Mouse (Mus musculus) CH12.LX (cell line): ENCODE measurements at regions not wholly inside any gene's neighbourhood (a gene's known extent, or its start where the extent isn't known, plus 50 kb on each side); places are given as distances from the start of the nearest gene placed in this dataset.
A peak's percentile ranks its signal among the peaks of the same experiment; 100 is the strongest.

Experiments used
- DNase-seq: peaks from one replicate; pipeline ENCODE4 v3.0.0-alpha.2; 2013; ENCODE audit errors: extremely low read depth
- H3K27ac ChIP-seq: 2 replicates; pipeline ENCODE4 v1.5.1; 2012; ENCODE audit warnings: low read depth, mild to moderate bottlenecking, control low read depth, moderate library complexity; ENCODE audit not compliant: insufficient read depth
- H3K27me3 ChIP-seq: replicated peaks from 2 replicates; pipeline ENCODE3; 2012; ENCODE audit warnings: inconsistent platforms
- H3K36me3 ChIP-seq, 2 experiments: replicated peaks in 1 of 2; 2 replicates each; pipeline versions ENCODE3 to v1.6.1; 2012; ENCODE audit warnings: inconsistent platforms in 1 of 2, low read length in 1 of 2, mild to moderate bottlenecking in 1 of 2, mixed read lengths in 1 of 2, moderate library complexity in 1 of 2; ENCODE audit not compliant: control insufficient read depth in 1 of 2, insufficient read depth in 1 of 2
- H3K4me1 ChIP-seq, 2 experiments: 2 replicates each; pipeline ENCODE4 v1.6.1; 2012; ENCODE audit warnings: inconsistent platforms in 1 of 2, moderate library complexity in 1 of 2; ENCODE audit not compliant: insufficient read depth in 2 of 2, control insufficient read depth in 1 of 2
- H3K4me2 ChIP-seq: 2 replicates; pipeline ENCODE4 v1.6.1; 2012; ENCODE audit warnings: low read depth, mild to moderate bottlenecking, control low read depth; ENCODE audit not compliant: poor library complexity, insufficient read depth, severe bottlenecking
- H3K4me3 ChIP-seq, 3 experiments: fragments of 150-350 bp in 1 of 3; sonication (generic) in 1 of 3; replicated peaks in 1 of 3; 2 replicates each; pipeline versions ENCODE3 to v1.5.1; 2011 to 2012; ENCODE audit warnings: low read depth in 2 of 3, low read length in 2 of 3, mild to moderate bottlenecking in 2 of 3, moderate library complexity in 2 of 3, control low read depth in 1 of 3, improper control_type of control experiment in 1 of 3, inconsistent platforms in 1 of 3, mixed read lengths in 1 of 3; ENCODE audit not compliant: poor library complexity in 1 of 3
- H3K79me2 ChIP-seq: replicated peaks from 2 replicates; pipeline ENCODE4 v1.6.1; 2012; ENCODE audit warnings: mild to moderate bottlenecking, moderate library complexity; ENCODE audit not compliant: control insufficient read depth, poor library complexity, insufficient read depth, severe bottlenecking; ENCODE audit errors: extremely low read depth
- H3K9ac ChIP-seq: 2 replicates; pipeline ENCODE4 v1.6.1; 2012; ENCODE audit warnings: low read depth, mild to moderate bottlenecking, control low read depth, moderate library complexity; ENCODE audit not compliant: insufficient read depth
- H3K9me3 ChIP-seq: replicated peaks from 2 replicates; pipeline ENCODE3; 2012; ENCODE audit warnings: low read length, inconsistent platforms, mixed read lengths
- BHLHE40 ChIP-seq: IDR thresholded peaks from 2 replicates; pipeline ENCODE4 v1.6.1; 2011; ENCODE audit warnings: mild to moderate bottlenecking, low read depth, low read length, improper control_type of control experiment
- CHD1 ChIP-seq: IDR thresholded peaks from 2 replicates; pipeline ENCODE4 v1.6.1; 2012; ENCODE audit warnings: low read depth, low read length, improper control_type of control experiment, inconsistent platforms
- CHD2 ChIP-seq: IDR thresholded peaks from 2 replicates; pipeline ENCODE4 v1.6.1; 2011; ENCODE audit warnings: low read length, improper control_type of control experiment
- CTCF ChIP-seq, 2 experiments: IDR thresholded peaks in 1 of 2; conservative IDR thresholded peaks in 1 of 2; 2 replicates each; pipeline ENCODE4 v1.5.1; 2011 to 2012; ENCODE audit warnings: low read depth in 2 of 2, low read length in 2 of 2, improper control_type of control experiment in 1 of 2, inconsistent platforms in 1 of 2, mild to moderate bottlenecking in 1 of 2, moderate library complexity in 1 of 2
- E2F4 ChIP-seq: IDR thresholded peaks from 2 replicates; pipeline ENCODE4 v1.6.1; 2011; ENCODE audit warnings: low read depth, low read length, improper control_type of control experiment; ENCODE audit not compliant: insufficient replicate concordance
- ELF1 ChIP-seq: IDR thresholded peaks from 2 replicates; pipeline ENCODE4 v1.6.1; 2014; ENCODE audit warnings: low read depth, mild to moderate bottlenecking, inconsistent platforms, low read length, improper control_type of control experiment
- EP300 ChIP-seq: IDR thresholded peaks from 2 replicates; pipeline ENCODE4 v1.6.1; 2011; ENCODE audit warnings: low read length, improper control_type of control experiment
- ETS1 ChIP-seq: conservative IDR thresholded peaks from 2 replicates; pipeline ENCODE4 v1.6.1; 2012; ENCODE audit warnings: low read depth, mild to moderate bottlenecking, inconsistent platforms, low read length, improper control_type of control experiment, moderate library complexity
- GABPA ChIP-seq: IDR thresholded peaks from 2 replicates; pipeline ENCODE4 v1.6.1; 2012; ENCODE audit warnings: low read depth, low read length, improper control_type of control experiment, inconsistent platforms; ENCODE audit not compliant: insufficient replicate concordance
- HCFC1 ChIP-seq: IDR thresholded peaks from 2 replicates; pipeline ENCODE4 v1.6.1; 2012; ENCODE audit warnings: low read depth, mild to moderate bottlenecking, inconsistent platforms, low read length, improper control_type of control experiment
- IRF4 ChIP-seq: IDR thresholded peaks from 2 replicates; pipeline ENCODE4 v1.6.1; 2014; ENCODE audit warnings: low read depth, mild to moderate bottlenecking, inconsistent platforms, low read length, improper control_type of control experiment
- JUN ChIP-seq: IDR thresholded peaks from 2 replicates; pipeline ENCODE4 v1.6.1; 2011; ENCODE audit warnings: low read depth, mild to moderate bottlenecking, low read length, improper control_type of control experiment, moderate library complexity; ENCODE audit not compliant: insufficient read depth
- JUND ChIP-seq: conservative IDR thresholded peaks from 2 replicates; pipeline ENCODE4 v1.6.1; 2011; ENCODE audit warnings: low read depth, low read length, improper control_type of control experiment
- KAT2A ChIP-seq: IDR thresholded peaks from 2 replicates; pipeline ENCODE4 v1.6.1; 2012; ENCODE audit warnings: low read length, improper control_type of control experiment, inconsistent platforms; ENCODE audit not compliant: insufficient replicate concordance
- MAFK ChIP-seq: IDR thresholded peaks from 2 replicates; pipeline ENCODE4 v1.6.1; 2011; ENCODE audit warnings: low read length, improper control_type of control experiment; ENCODE audit not compliant: insufficient replicate concordance
- MAX ChIP-seq: IDR thresholded peaks from 2 replicates; pipeline ENCODE4 v1.6.1; 2011; ENCODE audit warnings: low read length, improper control_type of control experiment
- MAZ ChIP-seq: IDR thresholded peaks from 2 replicates; pipeline ENCODE4 v1.6.1; 2012; ENCODE audit warnings: low read depth, mild to moderate bottlenecking, inconsistent platforms, low read length, improper control_type of control experiment, moderate library complexity
- MEF2A ChIP-seq: IDR thresholded peaks from 2 replicates; pipeline ENCODE4 v1.6.1; 2014; ENCODE audit warnings: low read depth, mild to moderate bottlenecking, inconsistent platforms, low read length, improper control_type of control experiment, borderline replicate concordance
- MXI1 ChIP-seq: IDR thresholded peaks from 2 replicates; pipeline ENCODE4 v1.6.1; 2011; ENCODE audit warnings: mild to moderate bottlenecking, low read depth, low read length, improper control_type of control experiment
- MYC ChIP-seq: IDR thresholded peaks from 2 replicates; pipeline ENCODE4 v1.6.1; 2011; ENCODE audit warnings: low read depth, mild to moderate bottlenecking, improper control_type of control experiment, low read length
- NELFE ChIP-seq: IDR thresholded peaks from 2 replicates; pipeline ENCODE4 v1.6.1; 2011; ENCODE audit warnings: low read depth, low read length, improper control_type of control experiment
- NRF1 ChIP-seq: IDR thresholded peaks from 2 replicates; pipeline ENCODE4 v1.6.1; 2014; ENCODE audit warnings: low read depth, mild to moderate bottlenecking, inconsistent platforms, low read length, improper control_type of control experiment, moderate library complexity
- PAX5 ChIP-seq: IDR thresholded peaks from 2 replicates; pipeline ENCODE4 v1.6.1; 2012; ENCODE audit warnings: low read length, inconsistent platforms, mixed read lengths
- POLR2A ChIP-seq: IDR thresholded peaks from 2 replicates; pipeline ENCODE4 v1.6.1; 2011; ENCODE audit warnings: low read depth, mild to moderate bottlenecking, improper control_type of control experiment, low read length
- POLR2AphosphoS2 ChIP-seq: IDR thresholded peaks from 2 replicates; pipeline ENCODE4 v1.6.1; 2011; ENCODE audit warnings: low read depth, low read length, improper control_type of control experiment
- RAD21 ChIP-seq: IDR thresholded peaks from 2 replicates; pipeline ENCODE4 v1.6.1; 2011; ENCODE audit warnings: low read depth, mild to moderate bottlenecking, low read length, improper control_type of control experiment, moderate library complexity
- RCOR1 ChIP-seq: conservative IDR thresholded peaks from 2 replicates; pipeline ENCODE4 v1.6.1; 2012; ENCODE audit warnings: low read depth, mild to moderate bottlenecking, inconsistent platforms, low read length, improper control_type of control experiment
- SIN3A ChIP-seq: IDR thresholded peaks from 2 replicates; pipeline ENCODE4 v1.6.1; 2012; ENCODE audit warnings: low read length, improper control_type of control experiment, inconsistent platforms
- SMC3 ChIP-seq: IDR thresholded peaks from 2 replicates; pipeline ENCODE4 v1.6.1; 2011; ENCODE audit warnings: low read depth, low read length, improper control_type of control experiment
- TBP ChIP-seq: conservative IDR thresholded peaks from 2 replicates; pipeline ENCODE4 v1.6.1; 2011; ENCODE audit warnings: low read depth, low read length, improper control_type of control experiment
- TCF12 ChIP-seq: IDR thresholded peaks from 2 replicates; pipeline ENCODE4 v1.6.1; 2014; ENCODE audit warnings: low read depth, mild to moderate bottlenecking, inconsistent platforms, low read length, improper control_type of control experiment
- UBTF ChIP-seq: IDR thresholded peaks from 2 replicates; pipeline ENCODE4 v1.6.1; 2012; ENCODE audit warnings: low read depth, mild to moderate bottlenecking, inconsistent platforms, low read length, improper control_type of control experiment, moderate library complexity
- USF1 ChIP-seq: IDR thresholded peaks from 2 replicates; pipeline ENCODE4 v1.6.1; 2014; ENCODE audit warnings: low read depth, mild to moderate bottlenecking, inconsistent platforms, low read length, improper control_type of control experiment
- USF2 ChIP-seq: conservative IDR thresholded peaks from 2 replicates; pipeline ENCODE4 v1.6.1; 2011; ENCODE audit warnings: low read depth, low read length, improper control_type of control experiment
- ZC3H11A ChIP-seq: IDR thresholded peaks from 2 replicates; pipeline ENCODE4 v1.6.1; 2012; ENCODE audit warnings: low read depth, mild to moderate bottlenecking, inconsistent platforms, low read length, improper control_type of control experiment
- ZKSCAN1 ChIP-seq: IDR thresholded peaks from 2 replicates; pipeline ENCODE4 v1.6.1; 2012; ENCODE audit warnings: low read depth, inconsistent platforms, low read length, improper control_type of control experiment, borderline replicate concordance
- ZMIZ1 ChIP-seq: IDR thresholded peaks from 2 replicates; pipeline ENCODE4 v1.6.1; 2012; ENCODE audit warnings: low read depth, mild to moderate bottlenecking, inconsistent platforms, low read length, improper control_type of control experiment
- ZNF384 ChIP-seq: IDR thresholded peaks from 2 replicates; pipeline ENCODE4 v1.6.1; 2012; ENCODE audit warnings: low read depth, low read length, improper control_type of control experiment, inconsistent platforms
- dilution Hi-C: fragments of 300-500 bp; cut with MboI; formaldehyde crosslinking; loops from 2 replicates; pipeline ENCODE4 v1.14.3; 2020; ENCODE audit warnings: low sequenced_read_pairs; ENCODE audit not compliant: extremely low pct_unique_long_range_greater_than_20kb, extremely low pct_ligation_motif_present
- in situ Hi-C: fragments of 300-500 bp; cut with MboI; formaldehyde crosslinking; loops from 3 replicates; pipeline ENCODE4 v1.14.3; 2019; ENCODE audit warnings: low sequenced_read_pairs, low pct_ligation_motif_present, low pct_unique_long_range_greater_than_20kb, mixed read lengths

- dilution Hi-C loops (no loop called here), in situ Hi-C loops (loop anchor here (10.0 to 25.0 kb wide), 4 partner anchors 168 to 705 kb away; no protein-coding TSS in a partner anchor)
- peak overlapping the region; percentile 74 for H3K27ac ChIP-seq
- H3K9ac ChIP-seq: peak overlapping the region; percentile 79
- H3K36me3 ChIP-seq: no peaks in the 10 kb centered on the region
- no peaks in the 10 kb centered on the region for H3K27me3 ChIP-seq
- TF ChIP-seq RCOR1 (no peak), ZNF384 (no peak), RAD21 (no peak), ZMIZ1 (peak; percentile 55; the same call in 1 of the 2 replicates), KAT2A (no peak), EP300 (no peak; the same call in 1 of the 2 replicates), GABPA (no peak), JUN (no peak), ELF1 (peak; percentile 63), JUND (no peak; the same call in 1 of the 2 replicates), BHLHE40 (no peak), TCF12 (peak; percentile 56), NELFE (peak; percentile 71), POLR2AphosphoS2 (0 out of 2 replicates have a peak, but pooled peaks have one; percentile 30), USF2 (no peak), MEF2A (no peak), MYC (peak; percentile 54), ZKSCAN1 (no peak), UBTF (no peak), USF1 (no peak), E2F4 (peak; percentile 56; the same call in 1 of the 2 replicates), MAFK (no peak), MAX (peak; percentile 72; the same call in 1 of the 2 replicates), SIN3A (no peak; the same call in 1 of the 2 replicates), ZC3H11A (no peak), MAZ (0 out of 2 replicates have a peak, but pooled peaks have one; percentile 31), CHD2 (no peak), HCFC1 (peak; percentile 44; the same call in 1 of the 2 replicates), SMC3 (no peak; the same call in 1 of the 2 replicates), IRF4 (peak; percentile 52; the same call in 1 of the 2 replicates), PAX5 (no peak), TBP (peak; percentile 78), CTCF (conservative IDR thresholded peaks at IDR 0.05 in 1 of 2, IDR thresholded peaks at IDR 0.05 in 1 of 2; ENCODE audit: low read depth in 2 of 2, low read length in 2 of 2) (no peak), MXI1 (no peak; the same call in 1 of the 2 replicates), CHD1 (peak; percentile 79; the same call in 1 of the 2 replicates), POLR2A (peak; percentile 64), ETS1 (0 out of 2 replicates have a peak, but pooled peaks have one; percentile 13), NRF1 (peak; percentile 15; the same call in 1 of the 2 replicates)
- peak; percentile 72 for DNase-seq
- peaks cover 7% of the 10 kb centered on the region; the same call in 1 of the 2 replicates for H3K79me2 ChIP-seq
- H3K4me2 ChIP-seq: peak overlapping the region; percentile 68
- peaks cover 18 to 81% of the 10 kb centered on the region in 2 experiments for H3K4me1 ChIP-seq
- no peaks in the 10 kb centered on the region for H3K9me3 ChIP-seq
- peak overlapping the region; percentile 48 to 57 (median 48) for H3K4me3 ChIP-seq
Measured at GRCm38 (mm10) chr16:50032798-50033197, 232.5 kb downstream of the Cd47 start.
